Mouse (Mus musculus): Measurements from ENCODE around the gene Ddost. TPM values are rescaled to one million over a fixed set of nuclear protein-coding genes. Genes with fewer than 3 reads are reported as not detected.

Ddost gene
- polyA plus RNA-seq, 1 experiment from 2014 or later = 332 TPM

DNA sequence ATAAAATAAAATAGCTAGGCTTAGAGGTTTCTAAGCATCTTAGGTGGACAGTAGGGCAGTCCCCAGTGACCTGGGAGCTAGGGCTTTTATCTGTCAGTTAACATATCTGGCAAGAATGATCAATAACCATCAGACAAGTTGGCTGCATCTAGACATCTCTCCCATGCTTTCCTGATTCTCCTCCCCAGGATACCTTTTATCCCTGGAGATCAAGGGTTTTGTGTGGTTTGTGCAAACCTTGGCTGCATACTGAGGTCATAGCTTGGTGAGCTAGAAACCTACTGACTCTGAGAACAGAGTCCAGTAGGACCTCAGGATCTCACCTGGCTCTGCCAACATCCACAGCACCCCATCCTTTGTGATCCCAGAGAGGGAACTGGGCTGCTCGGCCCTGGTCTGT lies 42.8 kb downstream of the Ddost start:
- no peak for ATAC-seq (ENCODE audit: low read depth)
- no peak for DNase-seq (ENCODE audit: low spot score)
- Histone ChIP-seq H3K27ac (replicated peaks; ENCODE audit: low read depth, low read length) (no peak overlapping the region), H3K9me3 (ENCODE audit: control insufficient read depth, low read length) (no peaks in the 10 kb centered on the region), H3K4me2 (ENCODE audit: low read depth, low read length) (no peak overlapping the region), H3K4me1 (ENCODE audit: control insufficient read depth, insufficient read depth, low read length) (no peaks in the 10 kb centered on the region), H3K9ac (ENCODE audit: low read depth, low read length) (no peak overlapping the region), H3K4me3 (ENCODE audit: low read depth, low read length) (no peak overlapping the region), H3K27me3 (replicated peaks; ENCODE audit: control insufficient read depth, insufficient read depth, low read length) (no peaks in the 10 kb centered on the region), H3K36me3 (ENCODE audit: control insufficient read depth, insufficient read depth, low read length) (no peaks in the 10 kb centered on the region)
- WGBS = 67% methylated on average over 1 of the region's 1 CpGs

DNA sequence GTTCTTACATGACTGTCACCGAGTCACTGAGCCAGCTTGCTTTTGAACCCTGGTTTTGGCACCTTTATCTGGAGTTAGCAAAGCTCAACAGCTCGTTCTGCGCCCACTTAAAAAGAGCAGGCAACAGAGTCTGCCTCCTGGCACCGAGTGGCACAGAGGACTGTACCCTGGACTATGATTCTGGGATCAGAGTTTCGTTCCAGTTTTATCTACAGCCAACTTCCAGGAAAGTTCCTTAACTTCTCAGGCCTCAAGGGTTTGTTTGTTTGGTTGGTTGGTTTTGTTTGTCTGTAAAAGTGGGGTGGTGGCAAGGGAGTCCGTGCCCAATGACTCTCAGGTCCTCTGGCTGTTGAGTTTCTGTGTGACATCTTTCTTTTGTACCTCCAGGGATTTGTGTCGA lies 44.2 kb downstream of the Ddost start:
- no peak overlapping the region for H3K4me2 ChIP-seq (ENCODE audit: low read depth, low read length)
- no peak for ATAC-seq (ENCODE audit: low read depth)
- 82% methylated on average over 7 of the region's 7 CpGs for WGBS

DNA sequence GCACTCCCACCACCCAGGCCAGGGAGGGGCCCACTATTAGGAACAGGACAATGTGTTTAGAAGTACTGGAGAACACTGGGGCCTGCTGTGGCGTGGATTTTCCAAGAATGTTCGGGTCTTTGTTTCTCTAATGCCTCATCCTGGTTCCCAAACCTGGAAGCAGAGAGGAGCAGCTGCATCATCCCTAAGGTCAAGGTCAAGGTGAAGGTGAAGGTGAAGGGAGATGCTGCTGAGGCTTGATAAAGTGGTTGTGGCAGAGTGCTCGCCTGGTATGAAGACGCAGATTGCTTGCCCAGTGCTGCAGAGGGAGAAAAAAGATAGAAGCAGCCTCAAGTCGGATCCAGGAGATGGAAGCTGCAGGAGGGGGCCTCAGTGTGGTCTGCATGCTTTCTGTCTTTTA lies 47.3 kb downstream of the Ddost start:
- WGBS = 92% methylated on average over 5 of the region's 5 CpGs
- no peak overlapping the region for H3K4me2 ChIP-seq (ENCODE audit: low read depth, low read length)
- H3K27me3 ChIP-seq (replicated peaks; ENCODE audit: control insufficient read depth, insufficient read depth, low read length) = no peaks in the 10 kb centered on the region
- no peak overlapping the region for H3K27ac ChIP-seq (replicated peaks; ENCODE audit: low read depth, low read length)
- no peak for DNase-seq (ENCODE audit: low spot score)
- no peaks in the 10 kb centered on the region for H3K36me3 ChIP-seq (ENCODE audit: control insufficient read depth, insufficient read depth, low read length)
- no peaks in the 10 kb centered on the region for H3K4me1 ChIP-seq (ENCODE audit: control insufficient read depth, insufficient read depth, low read length)
- H3K9ac ChIP-seq (ENCODE audit: low read depth, low read length) = no peak overlapping the region
- H3K9me3 ChIP-seq (ENCODE audit: control insufficient read depth, low read length) = 0 out of 2 replicates have a peak, but pooled peaks cover 5% of the 10 kb centered on the region
- no peak overlapping the region for H3K4me3 ChIP-seq (ENCODE audit: low read depth, low read length)
- ATAC-seq (ENCODE audit: low read depth) = no peak

More for the DNA sequence above, 44.2 kb downstream of the Ddost start:
- Histone ChIP-seq H3K27ac (replicated peaks; ENCODE audit: low read depth, low read length) (no peak overlapping the region), H3K9me3 (ENCODE audit: control insufficient read depth, low read length) (no peaks in the 10 kb centered on the region), H3K27me3 (replicated peaks; ENCODE audit: control insufficient read depth, insufficient read depth, low read length) (no peaks in the 10 kb centered on the region), H3K4me3 (ENCODE audit: low read depth, low read length) (no peak overlapping the region), H3K36me3 (ENCODE audit: control insufficient read depth, insufficient read depth, low read length) (no peaks in the 10 kb centered on the region), H3K9ac (ENCODE audit: low read depth, low read length) (no peak overlapping the region), H3K4me1 (ENCODE audit: control insufficient read depth, insufficient read depth, low read length) (no peaks in the 10 kb centered on the region)
- DNase-seq (ENCODE audit: low spot score) = no peak

DNA sequence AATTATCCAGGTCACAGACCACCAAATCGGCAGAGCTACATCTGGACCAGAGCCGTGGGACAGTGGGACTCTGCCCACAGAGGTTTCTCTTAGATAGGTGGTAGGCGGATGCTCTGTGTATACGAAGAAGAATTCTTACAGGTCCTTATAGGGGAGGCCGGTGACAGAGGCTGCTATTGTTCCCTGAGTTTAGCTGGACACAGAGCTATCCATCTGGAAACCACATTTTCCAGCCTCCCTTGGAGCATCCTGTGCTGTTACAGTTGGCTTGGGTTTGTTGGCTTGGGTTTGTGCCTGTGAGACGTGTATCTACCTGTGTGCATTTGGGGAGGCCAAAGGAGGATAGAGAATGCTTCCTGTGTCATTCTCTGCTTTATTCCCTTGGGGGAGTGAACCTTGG lies 48.2 kb downstream of the Ddost start:
- Histone ChIP-seq H3K36me3 (ENCODE audit: control insufficient read depth, insufficient read depth, low read length) (no peaks in the 10 kb centered on the region), H3K4me2 (ENCODE audit: low read depth, low read length) (no peak overlapping the region), H3K27me3 (replicated peaks; ENCODE audit: control insufficient read depth, insufficient read depth, low read length) (no peaks in the 10 kb centered on the region), H3K9me3 (ENCODE audit: control insufficient read depth, low read length) (0 out of 2 replicates have a peak, but pooled peaks cover 5% of the 10 kb centered on the region), H3K4me3 (ENCODE audit: low read depth, low read length) (no peak overlapping the region), H3K27ac (replicated peaks; ENCODE audit: low read depth, low read length) (no peak overlapping the region), H3K4me1 (ENCODE audit: control insufficient read depth, insufficient read depth, low read length) (no peaks in the 10 kb centered on the region), H3K9ac (ENCODE audit: low read depth, low read length) (no peak overlapping the region)
- no peak for DNase-seq (ENCODE audit: low spot score)
- 67% methylated on average over 6 of the region's 6 CpGs for WGBS
- no peak for ATAC-seq (ENCODE audit: low read depth)

DNA sequence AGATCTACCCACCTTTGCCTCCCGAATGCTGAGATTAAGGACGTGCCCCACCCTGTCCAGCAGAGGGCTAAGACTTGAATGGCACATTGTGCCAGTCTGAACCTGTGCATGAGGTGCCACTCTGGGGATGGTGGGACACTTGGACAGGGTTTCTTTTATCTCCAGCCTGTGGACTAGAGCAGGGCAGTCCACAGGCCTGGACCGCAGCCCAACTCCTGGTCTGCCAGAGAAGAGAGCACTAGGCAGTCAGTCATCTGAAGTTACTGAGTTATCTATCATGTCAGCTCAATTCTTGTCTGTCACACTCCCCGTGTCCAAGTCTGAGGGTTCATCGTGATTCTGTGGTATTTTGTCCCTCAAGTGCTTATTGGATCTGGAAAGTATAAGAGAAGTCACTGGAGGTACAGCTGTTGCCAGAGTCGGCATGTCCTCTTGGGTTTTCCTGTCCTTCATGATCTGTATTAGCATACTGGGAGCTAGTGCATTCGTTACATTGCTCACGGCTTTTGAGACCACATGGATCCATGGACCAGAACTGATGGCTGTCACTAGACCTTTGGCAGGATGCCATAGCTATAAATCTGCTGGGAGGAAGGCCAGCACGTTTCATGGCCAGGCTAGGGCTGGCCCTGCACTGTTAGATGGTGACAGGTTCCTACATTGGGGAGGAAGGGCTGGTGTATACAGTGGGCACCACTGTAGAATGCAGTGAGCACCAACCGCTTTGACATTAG lies 49.1 kb downstream of the Ddost start:
- no peak for ATAC-seq (ENCODE audit: low read depth)
- Histone ChIP-seq H3K4me2 (ENCODE audit: low read depth, low read length) (no peak overlapping the region), H3K9me3 (ENCODE audit: control insufficient read depth, low read length) (0 out of 2 replicates have a peak, but pooled peaks cover 5% of the 10 kb centered on the region), H3K4me3 (ENCODE audit: low read depth, low read length) (no peak overlapping the region), H3K9ac (ENCODE audit: low read depth, low read length) (no peak overlapping the region), H3K4me1 (ENCODE audit: control insufficient read depth, insufficient read depth, low read length) (no peaks in the 10 kb centered on the region), H3K27ac (replicated peaks; ENCODE audit: low read depth, low read length) (no peak overlapping the region), H3K27me3 (replicated peaks; ENCODE audit: control insufficient read depth, insufficient read depth, low read length) (no peaks in the 10 kb centered on the region), H3K36me3 (ENCODE audit: control insufficient read depth, insufficient read depth, low read length) (no peaks in the 10 kb centered on the region)
- WGBS = 74% methylated on average over 10 of the region's 10 CpGs
- no peak for DNase-seq (ENCODE audit: low spot score)

DNA sequence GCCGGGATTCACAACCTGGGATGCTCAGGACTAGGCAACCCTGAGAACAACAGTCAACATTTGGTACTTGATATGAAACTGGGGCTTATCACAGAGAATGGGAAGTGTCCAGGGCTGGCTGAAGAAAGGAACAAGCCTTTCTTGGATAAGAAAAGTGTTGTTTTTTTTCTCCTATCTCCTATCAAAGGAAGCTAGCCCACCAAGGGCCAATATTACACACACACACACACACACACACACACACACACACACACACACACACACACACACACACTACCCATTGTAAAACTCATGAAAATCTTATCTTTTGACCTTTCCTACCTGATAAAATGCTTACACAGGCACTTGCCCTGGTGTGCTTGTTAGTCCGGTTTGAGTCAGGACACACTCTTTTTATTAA lies 51.0 kb downstream of the Ddost start:
- H3K9me3 ChIP-seq (ENCODE audit: control insufficient read depth, low read length) = 0 out of 2 replicates have a peak, but pooled peaks cover 5% of the 10 kb centered on the region
- 0 out of 2 replicates have a peak, but pooled peaks cover under 1% of the 10 kb centered on the region for H3K27me3 ChIP-seq (replicated peaks; ENCODE audit: control insufficient read depth, insufficient read depth, low read length)
- 87% methylated on average over 2 of the region's 2 CpGs for WGBS
- no peak overlapping the region for H3K9ac ChIP-seq (ENCODE audit: low read depth, low read length)
- H3K36me3 ChIP-seq (ENCODE audit: control insufficient read depth, insufficient read depth, low read length) = no peaks in the 10 kb centered on the region
- no peak for DNase-seq (ENCODE audit: low spot score)
- H3K4me2 ChIP-seq (ENCODE audit: low read depth, low read length) = no peak overlapping the region
- H3K27ac ChIP-seq (replicated peaks; ENCODE audit: low read depth, low read length) = no peak overlapping the region
- ATAC-seq (ENCODE audit: low read depth) = no peak
- H3K4me1 ChIP-seq (ENCODE audit: control insufficient read depth, insufficient read depth, low read length) = no peaks in the 10 kb centered on the region
- no peak overlapping the region for H3K4me3 ChIP-seq (ENCODE audit: low read depth, low read length)

DNA sequence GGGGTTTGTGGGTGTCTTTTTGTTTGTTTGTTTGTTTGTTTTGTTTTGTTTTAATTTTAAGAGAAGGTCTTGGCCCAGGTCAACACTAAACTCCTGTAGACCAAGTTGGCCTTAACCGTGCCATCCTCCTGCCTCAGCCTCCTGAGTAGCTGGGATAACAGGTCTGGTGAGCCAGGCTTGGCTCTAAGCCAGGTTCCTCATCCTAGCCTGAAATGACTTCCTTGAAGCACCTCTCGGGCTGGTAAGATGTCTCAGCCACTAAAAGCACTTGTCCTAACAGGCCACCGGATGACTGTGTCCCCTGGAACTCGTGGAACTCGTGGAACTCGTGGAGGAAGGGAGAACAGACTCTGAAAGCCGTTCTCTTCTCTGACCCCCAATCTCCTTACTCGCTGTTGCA lies 51.6 kb downstream of the Ddost start:
- H3K4me2 ChIP-seq (ENCODE audit: low read depth, low read length) = no peak overlapping the region
- no peak for DNase-seq (ENCODE audit: low spot score)
- H3K4me3 ChIP-seq (ENCODE audit: low read depth, low read length) = no peak overlapping the region
- H3K9me3 ChIP-seq (ENCODE audit: control insufficient read depth, low read length) = 0 out of 2 replicates have a peak, but pooled peaks cover 5% of the 10 kb centered on the region
- no peaks in the 10 kb centered on the region for H3K36me3 ChIP-seq (ENCODE audit: control insufficient read depth, insufficient read depth, low read length)
- no peak overlapping the region for H3K27ac ChIP-seq (replicated peaks; ENCODE audit: low read depth, low read length)
- ATAC-seq (ENCODE audit: low read depth) = no peak
- WGBS = 84% methylated on average over 8 of the region's 8 CpGs
- no peaks in the 10 kb centered on the region for H3K4me1 ChIP-seq (ENCODE audit: control insufficient read depth, insufficient read depth, low read length)
- H3K9ac ChIP-seq (ENCODE audit: low read depth, low read length) = no peak overlapping the region
- peaks cover 7% of the 10 kb centered on the region; the same call in 1 of the 2 replicates for H3K27me3 ChIP-seq (replicated peaks; ENCODE audit: control insufficient read depth, insufficient read depth, low read length)

DNA sequence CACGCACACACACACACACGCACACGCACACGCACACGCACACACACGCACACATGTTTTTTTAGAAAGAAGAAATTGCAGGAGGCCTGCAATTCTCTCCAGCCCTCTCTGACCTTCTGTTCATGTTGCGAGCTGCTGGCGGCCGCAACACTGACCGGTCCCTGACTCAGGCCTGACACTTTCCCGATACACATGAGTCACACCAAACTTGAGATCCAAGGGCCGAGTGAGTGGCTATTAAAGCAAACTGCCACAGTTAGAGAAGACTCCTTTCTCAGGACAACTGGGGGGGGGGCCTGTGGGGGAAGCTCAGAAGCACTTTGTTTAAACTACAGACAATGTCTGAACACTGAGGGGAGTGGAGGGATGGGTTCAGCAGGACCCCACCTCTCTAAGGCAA lies 52.0 kb downstream of the Ddost start:
- WGBS = 89% methylated on average over 12 of the region's 12 CpGs
- no peak overlapping the region for H3K27ac ChIP-seq (replicated peaks; ENCODE audit: low read depth, low read length)
- H3K4me2 ChIP-seq (ENCODE audit: low read depth, low read length) = no peak overlapping the region
- H3K27me3 ChIP-seq (replicated peaks; ENCODE audit: control insufficient read depth, insufficient read depth, low read length) = peaks cover 11% of the 10 kb centered on the region; the same call in 1 of the 2 replicates
- ATAC-seq (ENCODE audit: low read depth) (no peak), DNase-seq (ENCODE audit: low spot score) (no peak)
- H3K4me3 ChIP-seq (ENCODE audit: low read depth, low read length) = no peak overlapping the region
- H3K9me3 ChIP-seq (ENCODE audit: control insufficient read depth, low read length) = 0 out of 2 replicates have a peak, but pooled peaks cover 5% of the 10 kb centered on the region
- H3K4me1 ChIP-seq (ENCODE audit: control insufficient read depth, insufficient read depth, low read length) = no peaks in the 10 kb centered on the region
- H3K36me3 ChIP-seq (ENCODE audit: control insufficient read depth, insufficient read depth, low read length) = no peaks in the 10 kb centered on the region
- H3K9ac ChIP-seq (ENCODE audit: low read depth, low read length) = no peak overlapping the region

DNA sequence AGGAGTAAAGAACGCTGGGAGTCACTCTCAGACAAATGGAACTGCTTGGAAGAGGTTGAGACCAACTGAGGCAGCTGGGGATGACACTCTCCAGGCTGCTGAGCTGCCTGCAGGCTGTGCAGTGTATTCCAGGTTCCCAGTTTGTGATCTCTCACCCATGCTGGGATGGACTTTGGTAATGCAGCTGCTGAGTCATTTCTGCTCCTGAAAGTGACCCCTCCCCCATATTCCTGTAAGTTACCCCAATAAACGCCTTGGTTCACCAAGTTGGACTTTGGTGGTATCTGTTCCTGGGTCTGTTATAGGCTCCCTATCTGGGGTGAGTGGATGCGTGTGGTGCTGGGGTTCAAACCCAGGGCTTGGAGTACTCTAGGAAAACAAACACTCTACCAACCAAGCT lies 53.6 kb downstream of the Ddost start:
- H3K36me3 ChIP-seq (ENCODE audit: control insufficient read depth, insufficient read depth, low read length) = no peaks in the 10 kb centered on the region
- no peak overlapping the region for H3K9ac ChIP-seq (ENCODE audit: low read depth, low read length)
- H3K4me2 ChIP-seq (ENCODE audit: low read depth, low read length) = no peak overlapping the region
- ATAC-seq (ENCODE audit: low read depth) = no peak
- H3K4me3 ChIP-seq (ENCODE audit: low read depth, low read length) = no peak overlapping the region
- H3K9me3 ChIP-seq (ENCODE audit: control insufficient read depth, low read length) = 0 out of 2 replicates have a peak, but pooled peaks cover 5% of the 10 kb centered on the region
- no peaks in the 10 kb centered on the region for H3K4me1 ChIP-seq (ENCODE audit: control insufficient read depth, insufficient read depth, low read length)
- no peak for DNase-seq (ENCODE audit: low spot score)
- H3K27me3 ChIP-seq (replicated peaks; ENCODE audit: control insufficient read depth, insufficient read depth, low read length) = peaks cover 18% of the 10 kb centered on the region
- WGBS = 79% methylated on average over 3 of the region's 3 CpGs
- H3K27ac ChIP-seq (replicated peaks; ENCODE audit: low read depth, low read length) = no peak overlapping the region

All from embryonic facial prominence, embryonic 14.5 days (tissue).